Mouse (Mus musculus): ENCODE results near the gene Tnfrsf14. TPM values are rescaled to one million over a fixed set of nuclear protein-coding genes. Genes with fewer than 3 reads are reported as not detected.

Gene Tnfrsf14
- not detected for polyA plus RNA-seq (2014; fragmentation: Illumina TruSeq; extraction: RNeasy Lipid Tissue Mini Kit (QIAGEN cat#74804); ENCODE audit: low read depth, low replicate concordance)

DNA sequence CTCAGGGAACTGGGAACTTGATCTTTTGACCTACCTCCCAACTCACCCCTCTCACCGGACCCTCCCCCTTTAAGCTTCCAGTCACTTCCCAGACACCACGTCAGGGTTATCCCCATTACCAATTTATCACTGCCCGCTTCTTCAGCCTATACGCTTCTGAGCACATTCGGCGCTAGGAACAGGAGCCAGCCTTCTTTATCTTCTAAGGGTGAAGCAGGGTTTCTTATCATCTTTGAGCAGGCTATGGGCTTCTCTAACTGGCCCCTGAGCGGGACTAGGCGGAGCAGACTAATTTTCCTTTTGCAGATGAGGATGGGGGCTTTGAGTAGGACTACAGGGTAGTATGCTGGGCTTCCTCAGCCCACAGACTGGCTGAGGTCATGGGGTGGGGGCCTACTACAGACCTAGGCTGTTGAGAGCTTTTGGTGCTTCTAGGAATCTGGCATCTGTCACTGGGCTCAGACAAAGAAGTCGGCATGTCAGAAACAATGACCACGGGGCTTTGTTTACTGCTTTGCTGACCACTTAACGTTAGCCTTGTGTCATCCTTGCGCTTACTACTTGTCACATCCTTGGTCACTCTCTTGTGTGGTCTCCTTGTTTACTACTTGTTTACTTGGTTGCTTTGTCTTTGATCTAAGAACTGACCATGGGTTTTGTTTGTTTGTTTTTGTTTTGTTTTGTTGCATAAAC lies at the start of gene Tnfrsf14:
Gene Tnfrsf14 (minus strand): TSS at position 169 of the 693 bp plus-strand sequence.

GRCm38 (mm10) chr4:154963901-154964580 lies 35.7 kb upstream of the Tnfrsf14 start, which contains the start of gene Pank4:
TSS of gene Pank4 (plus strand) at chr4:154964123.

DNA sequence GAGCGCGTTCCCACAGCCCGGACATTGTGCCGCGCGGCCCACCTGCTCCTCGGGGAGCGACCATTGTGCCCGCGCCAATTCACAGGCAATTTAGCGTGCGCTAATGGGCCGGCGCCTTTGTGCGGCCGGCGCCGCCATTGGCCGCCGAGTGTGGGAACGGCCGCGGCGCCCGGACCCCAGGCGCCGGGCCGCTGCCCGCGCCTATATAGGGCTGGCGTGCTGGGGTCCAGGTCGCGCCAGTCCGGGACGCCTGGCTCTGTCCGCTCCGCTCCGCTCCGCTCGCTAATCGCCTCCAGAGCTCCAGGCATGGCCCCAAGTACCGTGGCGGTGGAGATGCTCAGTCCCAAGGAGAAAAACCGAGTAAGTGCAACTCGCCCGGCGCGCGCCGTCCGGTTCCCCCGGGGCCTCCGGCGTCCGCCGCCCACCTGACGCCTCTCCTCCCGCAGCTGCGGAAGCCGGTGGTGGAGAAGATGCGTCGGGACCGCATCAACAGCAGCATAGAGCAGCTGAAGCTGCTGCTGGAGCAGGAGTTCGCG lies 32.4 kb upstream of the Tnfrsf14 start, which contains the start of gene Hes5:
Gene Hes5 (plus strand): TSS at position 234 of the 536 bp plus-strand sequence.

GRCm38 (mm10) chr4:154898506-154899446 lies 29.6 kb downstream of the Tnfrsf14 start, which contains the start of gene Fam213b:
TSS of gene Fam213b (minus strand) at chr4:154899135.

Other genes with a start within 250 kb of the Tnfrsf14 start
- not detected for gene Ttc34, start 91.1 kb downstream of the Tnfrsf14 start, polyA plus RNA-seq (2014; fragmentation: Illumina TruSeq; extraction: RNeasy Lipid Tissue Mini Kit (QIAGEN cat#74804); ENCODE audit: low read depth, low replicate concordance)
- not detected for gene Mmel1, start 59.0 kb downstream of the Tnfrsf14 start, polyA plus RNA-seq (2014; fragmentation: Illumina TruSeq; extraction: RNeasy Lipid Tissue Mini Kit (QIAGEN cat#74804); ENCODE audit: low read depth, low replicate concordance)
- 0.48 TPM for gene Fam213b, start 29.4 kb downstream of the Tnfrsf14 start, polyA plus RNA-seq (2014; fragmentation: Illumina TruSeq; extraction: RNeasy Lipid Tissue Mini Kit (QIAGEN cat#74804); ENCODE audit: low read depth, low replicate concordance)
- not detected for gene Hes5, start 32.4 kb upstream of the Tnfrsf14 start, polyA plus RNA-seq (2014; fragmentation: Illumina TruSeq; extraction: RNeasy Lipid Tissue Mini Kit (QIAGEN cat#74804); ENCODE audit: low read depth, low replicate concordance)
- 2.6 TPM for gene Pank4, start 35.6 kb upstream of the Tnfrsf14 start, polyA plus RNA-seq (2014; fragmentation: Illumina TruSeq; extraction: RNeasy Lipid Tissue Mini Kit (QIAGEN cat#74804); ENCODE audit: low read depth, low replicate concordance)
- gene Plch2, start 128.2 kb upstream of the Tnfrsf14 start, polyA plus RNA-seq (2014; fragmentation: Illumina TruSeq; extraction: RNeasy Lipid Tissue Mini Kit (QIAGEN cat#74804); ENCODE audit: low read depth, low replicate concordance), result not detected
- gene Pex10, start 138.5 kb upstream of the Tnfrsf14 start, polyA plus RNA-seq (2014; fragmentation: Illumina TruSeq; extraction: RNeasy Lipid Tissue Mini Kit (QIAGEN cat#74804); ENCODE audit: low read depth, low replicate concordance), result 2.8 TPM
- 151 TPM for gene Rer1, start 157.8 kb upstream of the Tnfrsf14 start, polyA plus RNA-seq (2014; fragmentation: Illumina TruSeq; extraction: RNeasy Lipid Tissue Mini Kit (QIAGEN cat#74804); ENCODE audit: low read depth, low replicate concordance)
- 0.72 TPM for gene Morn1, start 158.0 kb upstream of the Tnfrsf14 start, polyA plus RNA-seq (2014; fragmentation: Illumina TruSeq; extraction: RNeasy Lipid Tissue Mini Kit (QIAGEN cat#74804); ENCODE audit: low read depth, low replicate concordance)